Mouse (Mus musculus) hindbrain, embryonic 11.5 days (tissue): ENCODE data around the gene Mdh1b. TPM values are rescaled to one million over a fixed set of nuclear protein-coding genes. Genes with fewer than 3 reads are reported as not detected.
A peak's percentile ranks its signal among the peaks of the same experiment; 100 is the strongest.

Experiments
- ATAC-seq: fragments of 200-750 bp; cut with Nextera tagmentation; 2 replicates; pipeline ENCODE4 v1.8.0; 2017; ENCODE audit warnings: mild to moderate bottlenecking, moderate TSS enrichment, moderate library complexity; ENCODE audit not compliant: low FRiP score
- DNase-seq: peaks from one replicate; pipeline ENCODE4 v3.0.0-alpha.2; 2015; ENCODE audit warnings: low spot score
- H3K27ac ChIP-seq: fragments of 300-500 bp; sonication (generic); 2 replicates; pipeline ENCODE4 v1.5.1; 2014; ENCODE audit warnings: mild to moderate bottlenecking, low read depth, low read length
- H3K27me3 ChIP-seq: fragments of 300-500 bp; sonication (generic); 2 replicates; pipeline ENCODE4 v1.6.1; 2014; ENCODE audit warnings: mild to moderate bottlenecking, low read length, moderate library complexity, mixed read lengths; ENCODE audit not compliant: control insufficient read depth, insufficient read depth
- H3K36me3 ChIP-seq: fragments of 300-500 bp; sonication (generic); 2 replicates; pipeline ENCODE4 v1.6.1; 2014; ENCODE audit warnings: mild to moderate bottlenecking, low read length, moderate library complexity, mixed read lengths; ENCODE audit not compliant: control insufficient read depth, insufficient read depth
- H3K4me1 ChIP-seq: fragments of 300-500 bp; sonication (generic); replicated peaks from 2 replicates; pipeline ENCODE4 v1.6.1; 2014; ENCODE audit warnings: low read length, mixed read lengths; ENCODE audit not compliant: control insufficient read depth, insufficient read depth
- H3K4me2 ChIP-seq: fragments of 300-500 bp; sonication (generic); replicated peaks from 2 replicates; pipeline ENCODE4 v1.6.1; 2014; ENCODE audit warnings: mild to moderate bottlenecking, low read depth, low read length
- H3K4me3 ChIP-seq: fragments of 300-500 bp; sonication (generic); 2 replicates; pipeline ENCODE4 v1.5.1; 2014; ENCODE audit warnings: low read depth, low read length
- H3K9ac ChIP-seq: fragments of 300-500 bp; sonication (generic); 2 replicates; pipeline ENCODE4 v1.6.1; 2014; ENCODE audit warnings: low read depth, low read length
- H3K9me3 ChIP-seq: fragments of 300-500 bp; sonication (generic); 2 replicates; pipeline ENCODE4 v1.6.1; 2016; ENCODE audit warnings: low read length; ENCODE audit not compliant: control insufficient read depth
- WGBS: fragments of 180-500 bp; shearing (Covaris S2); extraction: QIAGEN DNeasy Blood & Tissue Kit; methylation state at CpG from one replicate; pipeline ENCODE4 v1.1.7; 2014; 5-methylcytosine and 5-hydroxymethylcytosine counted together
- polyA plus RNA-seq: library from polyadenylated mRNA; unstranded; fragments of >200 nt; fragmentation: Nextera tagmentation; extraction: Ambion mirVana; gene quantifications from 2 replicates; pipeline ENCODE4 v1.2.1, GENCODE M21; 2014

Mdh1b gene
- polyA plus RNA-seq, 1 experiment from 2014 or later, result 0.82 TPM

DNA sequence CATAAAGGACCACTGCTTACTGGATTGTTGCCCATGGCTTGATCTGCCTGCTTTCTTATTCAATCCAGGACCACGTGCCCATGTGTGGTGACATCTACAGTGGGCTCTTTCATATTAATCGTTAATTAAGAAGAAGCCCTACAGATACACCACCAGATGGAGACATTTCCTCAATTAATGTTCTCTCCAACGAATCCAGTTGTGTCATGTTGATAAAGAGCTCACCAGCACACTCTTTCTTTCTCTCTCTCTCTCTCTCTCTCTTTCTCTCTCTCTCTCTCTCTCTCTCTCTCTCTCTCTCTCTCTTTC lies 61.3 kb downstream of the Mdh1b start:
- WGBS, result 3% methylated on average over 3 of the region's 3 CpGs
- 0 out of 2 replicates have a peak overlapping the region, but pooled peaks have one; percentile 14 for H3K4me2 ChIP-seq
- no peaks in the 10 kb centered on the region for H3K27me3 ChIP-seq
- no peaks in the 10 kb centered on the region for H3K36me3 ChIP-seq
- no peak overlapping the region for H3K4me3 ChIP-seq
- no peaks in the 10 kb centered on the region for H3K9me3 ChIP-seq
- H3K9ac ChIP-seq, result no peak overlapping the region
- H3K27ac ChIP-seq, result no peak overlapping the region
- H3K4me1 ChIP-seq, result peaks cover 3% of the 10 kb centered on the region; the same call in 1 of the 2 replicates
- no peak for ATAC-seq
- DNase-seq, result peak; percentile 69

DNA sequence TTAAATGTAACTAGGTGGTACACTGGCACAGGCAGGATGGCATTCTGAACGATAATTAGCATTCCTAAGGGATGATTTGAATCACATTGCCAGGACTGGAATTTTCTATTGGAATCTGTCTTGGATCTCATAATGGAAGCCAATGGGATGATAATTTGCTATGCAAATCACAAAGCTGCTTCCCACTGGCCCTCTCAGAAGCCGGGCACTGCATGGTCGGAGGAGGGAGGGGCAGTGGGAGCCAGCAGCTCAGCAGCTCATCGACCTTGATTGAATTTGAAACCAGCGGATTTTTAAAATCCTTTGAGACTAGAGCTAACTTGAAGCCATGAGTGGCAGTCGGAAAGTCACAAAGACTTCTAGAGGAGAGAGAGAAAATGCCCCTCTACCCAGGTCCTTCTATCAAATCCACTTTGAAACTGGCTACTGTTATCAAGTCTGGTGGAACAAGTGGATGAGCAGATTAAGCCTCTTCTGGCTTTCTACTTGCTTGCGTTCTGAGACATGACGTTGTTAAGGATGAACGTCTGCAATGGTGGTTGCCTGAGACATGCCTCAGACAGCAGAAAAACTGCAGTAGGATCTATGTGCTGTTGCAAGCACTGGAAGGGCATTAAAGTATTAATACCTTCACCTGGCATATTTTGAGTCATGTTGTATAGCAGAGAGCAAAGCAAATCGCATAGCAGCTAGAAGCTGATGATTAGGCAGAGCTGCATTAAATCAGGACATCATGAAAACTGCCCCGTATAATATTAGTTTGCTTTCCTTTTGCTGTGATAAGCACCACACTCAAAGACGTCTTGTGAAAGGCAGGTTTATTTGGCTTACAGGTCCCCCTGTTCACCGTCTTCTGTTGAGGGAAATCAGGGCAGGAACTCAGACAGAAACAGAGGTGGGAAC lies 61.9 kb downstream of the Mdh1b start:
- peak; percentile 4 for DNase-seq
- 29% methylated on average over 13 of the region's 13 CpGs for WGBS
- H3K27me3 ChIP-seq, result no peaks in the 10 kb centered on the region
- peak; percentile 43; the same call in 1 of the 2 replicates for ATAC-seq
- H3K27ac ChIP-seq, result no peak overlapping the region
- H3K4me1 ChIP-seq, result peaks cover 3% of the 10 kb centered on the region; the same call in 1 of the 2 replicates
- H3K9ac ChIP-seq, result no peak overlapping the region
- peak overlapping the region; percentile 14; the same call in 1 of the 2 replicates for H3K4me2 ChIP-seq
- H3K36me3 ChIP-seq, result no peaks in the 10 kb centered on the region
- H3K4me3 ChIP-seq, result no peak overlapping the region
- no peaks in the 10 kb centered on the region for H3K9me3 ChIP-seq

DNA sequence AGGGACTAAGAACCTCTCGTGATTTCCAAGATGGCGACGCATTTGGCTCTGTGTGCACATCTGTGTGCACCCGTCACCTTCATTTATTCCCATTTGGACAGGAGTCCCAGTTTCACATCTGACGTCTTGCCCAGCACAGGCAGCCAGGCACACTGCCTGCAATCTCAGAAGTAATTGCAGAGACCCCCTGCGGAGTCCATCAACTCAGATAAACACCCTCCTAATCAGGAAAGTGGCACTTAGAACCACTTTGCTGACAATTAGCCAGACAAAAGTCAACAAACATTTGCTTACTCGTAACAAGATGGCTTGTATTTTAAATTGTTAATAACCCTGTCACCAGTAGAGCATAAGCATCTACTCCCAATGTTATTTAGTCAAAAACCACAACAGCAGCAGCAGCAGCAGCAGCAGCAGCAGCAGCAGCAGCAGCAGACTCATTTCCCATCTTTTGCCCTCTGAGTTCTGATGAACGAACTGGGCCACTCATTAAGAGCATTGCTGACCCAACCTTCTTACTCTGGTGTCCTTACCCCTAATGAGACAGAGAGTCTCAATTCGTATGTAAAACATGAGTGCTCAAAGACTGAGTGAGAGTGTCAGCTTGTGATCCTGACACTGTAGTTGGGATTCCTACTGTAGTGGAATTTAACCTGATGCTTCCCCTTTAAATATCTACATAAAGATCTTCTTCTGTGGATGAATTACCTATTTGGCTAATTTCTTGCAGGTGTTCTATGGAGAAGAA lies 62.7 kb downstream of the Mdh1b start:
- H3K4me1 ChIP-seq, result peaks cover 3% of the 10 kb centered on the region; the same call in 1 of the 2 replicates
- H3K27ac ChIP-seq, result no peak overlapping the region
- H3K4me2 ChIP-seq, result no peak overlapping the region
- ATAC-seq, result no peak
- H3K4me3 ChIP-seq, result no peak overlapping the region
- H3K27me3 ChIP-seq, result no peaks in the 10 kb centered on the region
- peak; percentile 14 for DNase-seq
- no peaks in the 10 kb centered on the region for H3K36me3 ChIP-seq
- no peak overlapping the region for H3K9ac ChIP-seq
- no peaks in the 10 kb centered on the region for H3K9me3 ChIP-seq
- WGBS, result 51% methylated on average over 9 of the region's 9 CpGs

DNA sequence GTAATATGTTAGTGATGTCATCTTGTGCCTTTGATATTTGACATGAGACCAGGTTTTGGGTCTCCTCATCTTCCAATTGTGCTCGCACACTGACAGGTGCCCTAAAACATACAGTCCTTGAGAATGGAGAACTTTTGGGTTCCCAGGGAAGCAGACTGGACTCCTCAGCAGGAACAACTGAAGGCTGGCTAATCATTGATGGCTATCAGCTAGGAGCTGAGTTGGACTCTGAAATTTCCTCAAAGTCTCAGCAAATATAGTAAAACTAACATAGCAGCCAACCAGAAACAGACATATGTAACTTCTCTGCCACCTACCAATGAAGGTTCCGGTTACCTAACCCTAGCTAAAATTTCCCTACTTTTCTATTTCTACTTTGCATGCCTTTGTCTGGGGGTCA lies 64.0 kb downstream of the Mdh1b start:
- WGBS, result 87% methylated on average over 2 of the region's 2 CpGs
- Histone ChIP-seq H3K4me3 (no peak overlapping the region), H3K9ac (no peak overlapping the region), H3K27ac (no peak overlapping the region), H3K4me1 (peaks cover 3% of the 10 kb centered on the region; the same call in 1 of the 2 replicates), H3K36me3 (no peaks in the 10 kb centered on the region), H3K4me2 (no peak overlapping the region), H3K9me3 (no peaks in the 10 kb centered on the region), H3K27me3 (no peaks in the 10 kb centered on the region)
- DNase-seq, result no peak
- no peak for ATAC-seq

DNA sequence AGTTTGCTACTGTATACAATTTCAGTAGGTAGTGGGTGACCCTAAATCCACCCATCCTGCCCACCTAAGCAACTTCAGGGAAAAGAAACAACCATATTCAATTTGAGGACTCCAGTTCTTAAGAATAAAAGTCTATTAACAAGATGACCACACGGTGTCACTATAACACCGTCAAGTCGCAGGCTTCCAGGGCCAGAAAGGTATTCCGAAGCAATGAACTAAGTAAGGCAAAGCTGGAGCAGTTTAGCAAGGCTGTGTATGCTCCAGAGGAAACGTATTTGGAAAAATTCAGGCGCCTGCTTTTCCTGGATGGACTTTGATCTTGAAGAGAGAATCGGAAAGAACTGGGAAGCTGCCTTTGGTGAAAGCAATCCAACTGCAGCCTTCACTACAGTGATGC lies 70.5 kb downstream of the Mdh1b start:
- Histone ChIP-seq H3K4me1 (no peaks in the 10 kb centered on the region), H3K27me3 (no peaks in the 10 kb centered on the region), H3K9me3 (no peaks in the 10 kb centered on the region), H3K36me3 (no peaks in the 10 kb centered on the region), H3K27ac (no peak overlapping the region), H3K4me2 (no peak overlapping the region), H3K9ac (no peak overlapping the region), H3K4me3 (no peak overlapping the region)
- ATAC-seq, result no peak
- peak; percentile 82 for DNase-seq
- 5% methylated on average over 7 of the region's 7 CpGs for WGBS

DNA sequence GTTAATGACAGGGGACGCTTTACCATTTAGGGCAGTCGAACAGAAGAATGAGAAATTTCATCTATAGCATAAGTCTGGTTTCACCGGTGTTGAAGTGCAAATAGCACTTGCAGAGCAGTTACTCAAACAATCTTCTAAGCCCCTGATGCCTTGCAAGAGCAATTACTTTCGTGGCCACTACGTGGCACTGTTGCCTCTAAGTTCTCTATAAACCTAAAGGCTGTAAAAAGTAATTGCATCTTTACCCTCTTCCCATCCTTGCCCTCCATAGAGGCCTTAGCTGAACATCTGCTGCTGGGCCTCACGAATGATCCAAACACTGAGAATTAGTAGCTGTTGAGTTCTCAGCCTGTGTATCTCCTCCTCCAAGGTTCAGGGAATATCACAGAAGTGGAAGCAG lies 72.1 kb downstream of the Mdh1b start:
- WGBS, result 14% methylated on average over 6 of the region's 6 CpGs
- no peak for ATAC-seq

More for the DNA sequence above, 72.1 kb downstream of the Mdh1b start:
- Histone ChIP-seq H3K9ac (no peak overlapping the region), H3K36me3 (no peaks in the 10 kb centered on the region), H3K27ac (no peak overlapping the region), H3K4me1 (no peaks in the 10 kb centered on the region), H3K9me3 (no peaks in the 10 kb centered on the region), H3K27me3 (no peaks in the 10 kb centered on the region), H3K4me2 (no peak overlapping the region), H3K4me3 (no peak overlapping the region)
- DNase-seq, result peak; percentile 83

Other genes with a start within 250 kb of the Mdh1b start
- gene Gm39653, start 114.3 kb downstream of the Mdh1b start, polyA plus RNA-seq, result not detected in 2 replicates
- not detected in 2 replicates for gene Dytn, start 43.4 kb downstream of the Mdh1b start, polyA plus RNA-seq
- 59.5 and 70.1 TPM in 2 replicates for gene Fastkd2, start 296 bp upstream of the Mdh1b start, polyA plus RNA-seq
- 0.28 TPM in 1 of 2 replicates, not detected in the other for gene 4933402D24Rik, start 38.9 kb upstream of the Mdh1b start, polyA plus RNA-seq